Mouse (Mus musculus): ENCODE measurements around the gene Cenpu. TPM values are rescaled to one million over a fixed set of nuclear protein-coding genes. Genes with fewer than 3 reads are reported as not detected.
A peak's percentile ranks its signal among the peaks of the same experiment; 100 is the strongest.

The Cenpu gene
- polyA plus RNA-seq, 1 experiment from 2014 or later: 21.6 TPM

DNA sequence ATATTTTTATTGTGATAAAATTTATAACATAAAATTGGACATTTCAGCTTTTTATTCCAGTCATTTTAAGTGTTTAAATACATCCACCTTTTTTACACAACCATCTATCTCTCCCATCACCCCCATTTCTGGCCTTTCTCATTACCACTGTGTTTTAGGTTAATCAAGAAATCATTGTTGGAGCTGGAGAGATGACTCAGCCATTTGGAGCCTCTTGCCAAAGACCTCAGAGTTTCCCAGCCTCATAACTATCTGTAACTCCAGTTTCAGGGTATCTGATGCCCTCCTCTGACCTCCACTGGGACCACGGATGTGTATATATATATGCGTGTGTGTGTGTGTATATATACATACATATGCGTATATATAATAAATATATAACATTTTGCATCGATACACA is 799 bp upstream of the Cenpu start:
- no peaks in the 10 kb centered on the region for H3K9me3 ChIP-seq (replicated peaks)
- H3K9ac ChIP-seq: peak overlapping the region; percentile 75
- peak overlapping the region; percentile 98 for H3K27ac ChIP-seq
- DNase-seq (peak; percentile 56), ATAC-seq (ENCODE audit: low read depth) (peak; percentile 23)
- H3K4me3 ChIP-seq (replicated peaks): peak overlapping the region; percentile 76
- 21% methylated on average over 4 of the region's 4 CpGs for WGBS (ENCODE audit: insufficient replicate concordance)
- H3K4me1 ChIP-seq (replicated peaks): peaks cover 64% of the 10 kb centered on the region
- H3K27me3 ChIP-seq: no peaks in the 10 kb centered on the region
- peak overlapping the region; percentile 70 for H3K4me2 ChIP-seq
- H3K36me3 ChIP-seq: peaks cover 14% of the 10 kb centered on the region

- DNase-seq: no peak
- peak overlapping the region; percentile 98 for H3K27ac ChIP-seq
- peaks cover 52% of the 10 kb centered on the region for H3K4me1 ChIP-seq (replicated peaks)
- ATAC-seq (ENCODE audit: low read depth): no peak
- peak overlapping the region; percentile 85 for H3K4me2 ChIP-seq
- no peaks in the 10 kb centered on the region for H3K27me3 ChIP-seq
- H3K9me3 ChIP-seq (replicated peaks): no peaks in the 10 kb centered on the region
- peak overlapping the region; percentile 82 for H3K9ac ChIP-seq
- peaks cover 26% of the 10 kb centered on the region for H3K36me3 ChIP-seq
- WGBS (ENCODE audit: insufficient replicate concordance): 2% methylated on average over 10 of the region's 10 CpGs
- H3K4me3 ChIP-seq (replicated peaks): peak overlapping the region; percentile 76
Measured at GRCm38 (mm10) chr8:46552441-46552765, 575 bp downstream of the Cenpu start.

- H3K4me1 ChIP-seq (replicated peaks): 0 out of 2 replicates have a peak, but pooled peaks cover 2% of the 10 kb centered on the region
- no peak overlapping the region for H3K27ac ChIP-seq
- DNase-seq (no peak), ATAC-seq (ENCODE audit: low read depth) (no peak)
- no peaks in the 10 kb centered on the region for H3K9me3 ChIP-seq (replicated peaks)
- H3K27me3 ChIP-seq: no peaks in the 10 kb centered on the region
- no peak overlapping the region for H3K4me3 ChIP-seq (replicated peaks)
- H3K9ac ChIP-seq: no peak overlapping the region
- 44% methylated on average over 6 of the region's 6 CpGs for WGBS (ENCODE audit: insufficient replicate concordance)
- H3K4me2 ChIP-seq: no peak overlapping the region
- peaks cover 91% of the 10 kb centered on the region for H3K36me3 ChIP-seq
Measured at GRCm38 (mm10) chr8:46559428-46559827, 7.6 kb downstream of the Cenpu start.

DNA sequence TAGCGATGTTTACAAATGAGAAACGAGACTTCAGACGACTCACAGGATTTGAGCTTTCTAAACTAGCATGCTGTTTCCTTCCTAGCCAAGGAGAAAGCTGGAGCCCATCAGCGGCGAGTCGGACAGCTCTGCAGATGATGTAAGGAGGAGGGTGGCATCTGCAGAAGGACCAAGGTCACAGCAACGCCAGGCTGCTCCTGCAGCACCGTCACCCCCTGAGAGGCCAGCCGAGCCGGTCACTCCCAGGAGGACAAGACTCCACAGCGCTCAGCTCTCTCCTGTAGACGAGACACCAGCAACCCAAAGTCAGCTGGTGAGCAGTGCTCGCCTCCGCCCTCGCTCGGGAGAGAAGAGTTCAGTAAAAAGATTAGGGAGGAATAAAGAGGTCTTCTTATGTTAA is 10.5 kb downstream of the Cenpu start:
- Histone ChIP-seq H3K4me3 (replicated peaks) (no peak overlapping the region), H3K27me3 (no peaks in the 10 kb centered on the region), H3K4me1 (replicated peaks) (no peaks in the 10 kb centered on the region), H3K4me2 (no peak overlapping the region), H3K36me3 (peaks cover 86% of the 10 kb centered on the region), H3K27ac (no peak overlapping the region), H3K9me3 (replicated peaks) (no peaks in the 10 kb centered on the region), H3K9ac (no peak overlapping the region)
- 90% methylated on average over 16 of the region's 16 CpGs for WGBS (ENCODE audit: insufficient replicate concordance)
- no peak for ATAC-seq (ENCODE audit: low read depth)
- no peak for DNase-seq

GRCm38 (mm10) chr8:46566914-46567529 is 15.2 kb downstream of the Cenpu start:
- DNase-seq (no peak), ATAC-seq (ENCODE audit: low read depth) (no peak)
- H3K4me2 ChIP-seq: no peak overlapping the region
- no peak overlapping the region for H3K27ac ChIP-seq
- no peak overlapping the region for H3K9ac ChIP-seq
- 79% methylated on average over 7 of the region's 7 CpGs for WGBS (ENCODE audit: insufficient replicate concordance)
- H3K4me1 ChIP-seq (replicated peaks): no peaks in the 10 kb centered on the region
- H3K4me3 ChIP-seq (replicated peaks): no peak overlapping the region
- peaks cover 60% of the 10 kb centered on the region for H3K36me3 ChIP-seq
- no peaks in the 10 kb centered on the region for H3K27me3 ChIP-seq
- H3K9me3 ChIP-seq (replicated peaks): no peaks in the 10 kb centered on the region

DNA sequence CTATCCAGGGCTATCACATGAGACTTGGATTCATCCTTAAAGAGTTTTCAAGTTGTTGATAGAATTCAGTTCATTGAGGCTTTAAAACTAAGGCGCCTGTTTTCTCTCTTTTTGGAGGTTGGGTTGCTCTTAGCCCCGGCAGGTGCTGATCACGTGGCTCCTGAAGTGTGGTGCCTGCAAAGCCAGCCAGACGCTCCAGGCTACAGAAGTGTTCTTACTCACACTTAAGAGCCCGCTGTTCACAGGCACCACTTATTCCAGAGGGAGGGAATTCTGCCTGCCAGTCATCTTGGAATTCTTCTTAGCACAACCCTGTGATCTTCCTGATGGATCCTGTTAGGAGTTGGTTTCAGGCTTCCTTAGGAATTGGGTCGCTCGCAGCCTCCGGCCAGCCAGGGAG is 16.1 kb downstream of the Cenpu start:
- H3K4me3 ChIP-seq (replicated peaks): no peak overlapping the region
- H3K27ac ChIP-seq: no peak overlapping the region
- WGBS (ENCODE audit: insufficient replicate concordance): 86% methylated on average over 8 of the region's 8 CpGs
- no peak overlapping the region for H3K9ac ChIP-seq
- DNase-seq: no peak
- no peaks in the 10 kb centered on the region for H3K9me3 ChIP-seq (replicated peaks)
- no peak for ATAC-seq (ENCODE audit: low read depth)
- peaks cover 60% of the 10 kb centered on the region for H3K36me3 ChIP-seq
- no peak overlapping the region for H3K4me2 ChIP-seq
- H3K4me1 ChIP-seq (replicated peaks): no peaks in the 10 kb centered on the region
- no peaks in the 10 kb centered on the region for H3K27me3 ChIP-seq

- Histone ChIP-seq H3K9ac (no peak overlapping the region), H3K4me3 (replicated peaks) (no peak overlapping the region), H3K9me3 (replicated peaks) (no peaks in the 10 kb centered on the region), H3K4me1 (replicated peaks) (no peaks in the 10 kb centered on the region), H3K36me3 (peaks cover 60% of the 10 kb centered on the region), H3K4me2 (no peak overlapping the region), H3K27ac (no peak overlapping the region), H3K27me3 (no peaks in the 10 kb centered on the region)
- 82% methylated on average over 2 of the region's 2 CpGs for WGBS (ENCODE audit: insufficient replicate concordance)
- DNase-seq (no peak), ATAC-seq (ENCODE audit: low read depth) (no peak)
Measured at GRCm38 (mm10) chr8:46568942-46569341, 17.1 kb downstream of the Cenpu start.

- no peak for DNase-seq
- WGBS (ENCODE audit: insufficient replicate concordance): 87% methylated on average over 19 of the region's 19 CpGs
- Histone ChIP-seq H3K9me3 (replicated peaks) (no peaks in the 10 kb centered on the region), H3K4me3 (replicated peaks) (no peak overlapping the region), H3K4me1 (replicated peaks) (peaks cover 5% of the 10 kb centered on the region; the same call in 1 of the 2 replicates), H3K36me3 (peaks cover 65% of the 10 kb centered on the region), H3K27ac (no peak overlapping the region), H3K4me2 (no peak overlapping the region), H3K27me3 (no peaks in the 10 kb centered on the region), H3K9ac (no peak overlapping the region)
- no peak for ATAC-seq (ENCODE audit: low read depth)
Measured at GRCm38 (mm10) chr8:46569659-46570441, 18.0 kb downstream of the Cenpu start.

- no peaks in the 10 kb centered on the region for H3K9me3 ChIP-seq (replicated peaks)
Measured at GRCm38 (mm10) chr8:46570673-46571072, 18.8 kb downstream of the Cenpu start.

DNA sequence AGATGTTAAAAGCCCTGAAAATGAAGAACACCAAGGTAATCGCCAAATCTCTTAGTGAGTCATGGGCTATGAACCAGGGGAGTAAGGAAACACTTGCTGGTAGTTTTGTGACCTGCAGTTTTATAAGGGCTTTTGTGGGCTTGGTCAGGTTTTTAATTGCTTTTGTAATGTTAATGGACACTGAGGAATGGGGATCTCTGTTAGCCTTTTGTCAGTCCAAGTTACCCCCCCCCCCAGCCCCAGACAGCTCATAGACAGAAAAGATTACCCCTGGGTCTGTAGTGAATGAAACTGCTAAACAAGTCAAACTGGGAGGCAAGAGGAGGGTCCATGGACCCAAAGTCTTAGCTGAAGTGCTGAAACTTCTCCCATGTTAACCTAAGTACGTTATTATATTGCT is 21.6 kb downstream of the Cenpu start:
- H3K4me1 ChIP-seq (replicated peaks): peaks cover 8% of the 10 kb centered on the region; the same call in 1 of the 2 replicates
- no peaks in the 10 kb centered on the region for H3K27me3 ChIP-seq
- no peak overlapping the region for H3K4me2 ChIP-seq
- no peak overlapping the region for H3K27ac ChIP-seq
- no peak overlapping the region for H3K9ac ChIP-seq
- ATAC-seq (ENCODE audit: low read depth): no peak
- H3K36me3 ChIP-seq: peaks cover 75% of the 10 kb centered on the region
- H3K4me3 ChIP-seq (replicated peaks): no peak overlapping the region
- DNase-seq: no peak
- H3K9me3 ChIP-seq (replicated peaks): no peaks in the 10 kb centered on the region
- WGBS (ENCODE audit: insufficient replicate concordance): 90% methylated on average over 2 of the region's 2 CpGs

More at GRCm38 (mm10) chr8:46570673-46571072, 18.8 kb downstream of the Cenpu start:
- no peak overlapping the region for H3K4me3 ChIP-seq (replicated peaks)
- no peak overlapping the region for H3K4me2 ChIP-seq
- no peak for ATAC-seq (ENCODE audit: low read depth)
- peaks cover 65% of the 10 kb centered on the region for H3K36me3 ChIP-seq
- 91% methylated on average over 9 of the region's 14 CpGs for WGBS (ENCODE audit: insufficient replicate concordance)
- H3K9ac ChIP-seq: no peak overlapping the region
- peaks cover 5% of the 10 kb centered on the region; the same call in 1 of the 2 replicates for H3K4me1 ChIP-seq (replicated peaks)
- H3K27ac ChIP-seq: no peak overlapping the region
- DNase-seq: no peak
- H3K27me3 ChIP-seq: no peaks in the 10 kb centered on the region

DNA sequence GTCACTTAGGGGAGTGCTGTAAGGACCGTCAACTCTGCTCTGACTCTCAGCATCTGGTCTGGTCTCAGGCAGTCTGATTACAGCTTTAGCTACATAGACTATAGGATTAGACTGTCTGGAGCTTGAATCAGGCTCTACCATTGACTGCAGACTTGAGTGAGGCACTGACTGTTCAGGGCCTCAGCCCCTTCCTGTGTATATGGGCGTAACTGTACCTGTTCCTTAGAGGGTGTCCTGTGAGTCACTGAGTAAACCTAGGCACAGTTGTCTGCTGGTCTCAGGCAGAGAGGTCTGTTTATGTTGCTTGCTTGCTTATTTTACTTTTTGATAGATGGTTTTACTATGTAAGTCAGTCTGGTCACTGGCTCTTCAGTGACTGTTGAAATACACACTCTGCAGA is 22.1 kb downstream of the Cenpu start:
- no peak overlapping the region for H3K4me3 ChIP-seq (replicated peaks)
- ATAC-seq (ENCODE audit: low read depth) (no peak), DNase-seq (no peak)
- H3K9ac ChIP-seq: no peak overlapping the region
- no peak overlapping the region for H3K27ac ChIP-seq
- no peak overlapping the region for H3K4me2 ChIP-seq
- H3K4me1 ChIP-seq (replicated peaks): peaks cover 8% of the 10 kb centered on the region; the same call in 1 of the 2 replicates
- no peaks in the 10 kb centered on the region for H3K9me3 ChIP-seq (replicated peaks)
- H3K27me3 ChIP-seq: no peaks in the 10 kb centered on the region
- peaks cover 80% of the 10 kb centered on the region for H3K36me3 ChIP-seq
- WGBS (ENCODE audit: insufficient replicate concordance): 89% methylated on average over 2 of the region's 2 CpGs

- DNase-seq (no peak), ATAC-seq (ENCODE audit: low read depth) (no peak)
- no peak overlapping the region for H3K27ac ChIP-seq
- H3K9me3 ChIP-seq (replicated peaks): no peaks in the 10 kb centered on the region
- H3K4me3 ChIP-seq (replicated peaks): no peak overlapping the region
- 85% methylated on average over 9 of the region's 9 CpGs for WGBS (ENCODE audit: insufficient replicate concordance)
- H3K36me3 ChIP-seq: peaks cover 84% of the 10 kb centered on the region
- H3K4me1 ChIP-seq (replicated peaks): peaks cover 8% of the 10 kb centered on the region; the same call in 1 of the 2 replicates
- no peak overlapping the region for H3K9ac ChIP-seq
- H3K4me2 ChIP-seq: no peak overlapping the region
- H3K27me3 ChIP-seq: no peaks in the 10 kb centered on the region
Measured at GRCm38 (mm10) chr8:46578794-46579193, 27.0 kb downstream of the Cenpu start.

All from liver, embryonic 13.5 days (tissue).